Mouse (Mus musculus): ENCODE measurements around the gene Plekhm2. TPM values are rescaled to one million over a fixed set of nuclear protein-coding genes. Genes with fewer than 3 reads are reported as not detected.

Gene Plekhm2
- polyA plus RNA-seq, 1 experiment, result 15.1 TPM

DNA sequence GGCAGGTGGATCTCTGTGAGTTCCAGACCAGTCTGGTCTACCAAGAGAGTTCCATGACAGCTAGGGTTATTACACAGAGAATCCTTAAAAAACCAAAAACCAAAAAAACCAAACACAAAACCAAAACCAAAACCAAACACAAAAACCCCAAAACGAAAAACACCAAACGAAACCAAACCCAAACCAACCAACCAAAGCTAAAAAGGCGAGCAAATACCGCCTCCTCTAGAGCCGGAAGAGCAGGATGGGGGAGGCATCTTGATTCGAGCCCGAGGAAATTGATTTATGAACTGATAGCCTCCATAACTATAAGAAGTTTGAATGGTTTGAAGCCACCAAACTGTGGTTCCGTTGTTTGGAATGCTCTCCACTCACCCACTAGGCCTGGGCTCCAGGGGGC is 80.8 kb downstream of the Plekhm2 start:
- Histone ChIP-seq H3K9ac (ENCODE audit: low read depth, poor library complexity, severe bottlenecking) (no peak overlapping the region), H3K27me3 (ENCODE audit: control insufficient read depth, insufficient read depth, low read length, poor library complexity, severe bottlenecking) (no peaks in the 10 kb centered on the region), H3K4me1 (ENCODE audit: control insufficient read depth, insufficient read depth, low read length) (no peaks in the 10 kb centered on the region), H3K36me3 (ENCODE audit: control insufficient read depth, insufficient read depth, low read length, poor library complexity, severe bottlenecking) (peaks cover 63% of the 10 kb centered on the region), H3K4me3 (ENCODE audit: low read depth, low read length) (no peak overlapping the region), H3K9me3 (replicated peaks; ENCODE audit: control insufficient read depth, insufficient read depth, low read length, poor library complexity, severe bottlenecking) (no peaks in the 10 kb centered on the region), H3K27ac (ENCODE audit: insufficient read depth, low read length) (no peak overlapping the region)
- TF ChIP-seq EP300 (IDR thresholded peaks at IDR 0.05; ENCODE audit: insufficient read depth, low read depth, low read length), result no peak
- no peak for TF ChIP-seq CTCF (IDR thresholded peaks at IDR 0.05; ENCODE audit: low read depth, low read length)
- TF ChIP-seq POLR2A (IDR thresholded peaks at IDR 0.05; ENCODE audit: insufficient read depth, low read length), result no peak

DNA sequence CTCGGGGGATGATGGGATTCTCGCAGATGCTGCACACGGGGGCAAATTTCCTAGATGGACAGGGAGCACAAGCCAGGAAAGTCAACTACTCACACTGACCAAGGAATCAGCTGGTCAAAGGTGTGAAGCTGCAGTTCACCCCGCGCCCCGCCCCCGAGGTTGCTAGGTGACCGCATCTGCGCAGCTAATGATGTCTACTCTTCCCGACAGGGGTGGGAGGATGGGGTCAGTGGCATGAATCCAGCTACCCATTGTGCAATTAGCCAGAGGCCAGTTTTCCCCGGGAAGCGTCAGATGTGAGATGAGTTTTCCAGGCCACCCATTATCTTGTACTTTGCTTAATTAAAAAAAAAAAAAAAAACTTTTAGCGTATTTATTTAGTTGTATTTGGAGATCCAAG is 83.6 kb downstream of the Plekhm2 start:
- TF ChIP-seq CTCF (IDR thresholded peaks at IDR 0.05; ENCODE audit: low read depth, low read length), result no peak
- TF ChIP-seq POLR2A (IDR thresholded peaks at IDR 0.05; ENCODE audit: insufficient read depth, low read length), result no peak
- no peak for TF ChIP-seq EP300 (IDR thresholded peaks at IDR 0.05; ENCODE audit: insufficient read depth, low read depth, low read length)
- Histone ChIP-seq H3K36me3 (ENCODE audit: control insufficient read depth, insufficient read depth, low read length, poor library complexity, severe bottlenecking) (peaks cover 55% of the 10 kb centered on the region), H3K4me1 (ENCODE audit: control insufficient read depth, insufficient read depth, low read length) (no peaks in the 10 kb centered on the region), H3K9me3 (replicated peaks; ENCODE audit: control insufficient read depth, insufficient read depth, low read length, poor library complexity, severe bottlenecking) (no peaks in the 10 kb centered on the region), H3K27ac (ENCODE audit: insufficient read depth, low read length) (no peak overlapping the region), H3K9ac (ENCODE audit: low read depth, poor library complexity, severe bottlenecking) (no peak overlapping the region), H3K27me3 (ENCODE audit: control insufficient read depth, insufficient read depth, low read length, poor library complexity, severe bottlenecking) (no peaks in the 10 kb centered on the region), H3K4me3 (ENCODE audit: low read depth, low read length) (no peak overlapping the region)

DNA sequence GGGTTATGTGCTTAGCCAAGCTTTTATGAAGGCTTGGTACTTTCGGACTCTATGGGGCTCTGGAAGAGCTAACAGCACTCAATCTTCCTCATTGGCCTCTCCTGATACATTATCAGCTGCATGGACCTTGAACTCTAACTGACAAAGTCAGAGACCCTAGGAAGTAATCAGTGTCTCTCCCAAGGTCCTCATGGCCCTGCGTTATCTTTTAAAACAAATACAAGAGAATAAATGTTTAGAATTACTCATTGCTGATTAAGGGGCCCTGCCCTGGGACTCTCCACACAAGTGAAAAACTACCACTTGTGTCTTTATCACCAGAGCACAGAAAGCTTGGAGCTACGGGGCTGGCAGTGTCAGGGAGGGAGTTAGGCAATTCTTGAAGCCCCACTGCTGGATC is 85.9 kb downstream of the Plekhm2 start:
- H3K9ac ChIP-seq (ENCODE audit: low read depth, poor library complexity, severe bottlenecking), result no peak overlapping the region
- no peaks in the 10 kb centered on the region for H3K27me3 ChIP-seq (ENCODE audit: control insufficient read depth, insufficient read depth, low read length, poor library complexity, severe bottlenecking)
- H3K36me3 ChIP-seq (ENCODE audit: control insufficient read depth, insufficient read depth, low read length, poor library complexity, severe bottlenecking), result peaks cover 47% of the 10 kb centered on the region
- TF ChIP-seq CTCF (IDR thresholded peaks at IDR 0.05; ENCODE audit: low read depth, low read length) (no peak), EP300 (IDR thresholded peaks at IDR 0.05; ENCODE audit: insufficient read depth, low read depth, low read length) (no peak), POLR2A (IDR thresholded peaks at IDR 0.05; ENCODE audit: insufficient read depth, low read length) (no peak)
- no peak overlapping the region for H3K27ac ChIP-seq (ENCODE audit: insufficient read depth, low read length)
- H3K9me3 ChIP-seq (replicated peaks; ENCODE audit: control insufficient read depth, insufficient read depth, low read length, poor library complexity, severe bottlenecking), result no peaks in the 10 kb centered on the region
- no peak overlapping the region for H3K4me3 ChIP-seq (ENCODE audit: low read depth, low read length)
- peaks cover under 1% of the 10 kb centered on the region for H3K4me1 ChIP-seq (ENCODE audit: control insufficient read depth, insufficient read depth, low read length)

DNA sequence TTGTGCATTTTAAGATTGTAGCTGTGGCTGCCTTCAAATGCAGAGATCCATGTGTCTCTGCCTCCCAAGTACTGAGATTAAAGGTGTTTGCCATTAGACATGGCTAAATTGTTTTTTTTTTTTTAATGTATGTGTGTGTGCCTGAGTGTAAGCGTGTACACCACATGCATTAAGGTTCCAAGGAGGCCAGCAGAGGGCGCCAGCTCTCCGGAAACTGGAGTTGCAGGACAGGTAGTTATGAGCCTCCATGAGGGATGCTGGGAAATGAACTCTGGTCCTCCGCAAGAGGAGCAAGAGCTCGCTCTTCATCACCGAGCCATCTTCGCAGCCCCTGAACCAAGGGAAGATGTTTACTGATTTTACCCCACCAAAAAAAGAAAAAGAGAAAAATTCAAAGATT is 87.8 kb downstream of the Plekhm2 start:
- Histone ChIP-seq H3K9ac (ENCODE audit: low read depth, poor library complexity, severe bottlenecking) (no peak overlapping the region), H3K27ac (ENCODE audit: insufficient read depth, low read length) (no peak overlapping the region), H3K9me3 (replicated peaks; ENCODE audit: control insufficient read depth, insufficient read depth, low read length, poor library complexity, severe bottlenecking) (no peaks in the 10 kb centered on the region), H3K36me3 (ENCODE audit: control insufficient read depth, insufficient read depth, low read length, poor library complexity, severe bottlenecking) (peaks cover 29% of the 10 kb centered on the region), H3K4me3 (ENCODE audit: low read depth, low read length) (no peak overlapping the region), H3K27me3 (ENCODE audit: control insufficient read depth, insufficient read depth, low read length, poor library complexity, severe bottlenecking) (no peaks in the 10 kb centered on the region), H3K4me1 (ENCODE audit: control insufficient read depth, insufficient read depth, low read length) (peaks cover 10% of the 10 kb centered on the region)
- TF ChIP-seq POLR2A (IDR thresholded peaks at IDR 0.05; ENCODE audit: insufficient read depth, low read length) (no peak), EP300 (IDR thresholded peaks at IDR 0.05; ENCODE audit: insufficient read depth, low read depth, low read length) (no peak), CTCF (IDR thresholded peaks at IDR 0.05; ENCODE audit: low read depth, low read length) (peak; percentile 65)

DNA sequence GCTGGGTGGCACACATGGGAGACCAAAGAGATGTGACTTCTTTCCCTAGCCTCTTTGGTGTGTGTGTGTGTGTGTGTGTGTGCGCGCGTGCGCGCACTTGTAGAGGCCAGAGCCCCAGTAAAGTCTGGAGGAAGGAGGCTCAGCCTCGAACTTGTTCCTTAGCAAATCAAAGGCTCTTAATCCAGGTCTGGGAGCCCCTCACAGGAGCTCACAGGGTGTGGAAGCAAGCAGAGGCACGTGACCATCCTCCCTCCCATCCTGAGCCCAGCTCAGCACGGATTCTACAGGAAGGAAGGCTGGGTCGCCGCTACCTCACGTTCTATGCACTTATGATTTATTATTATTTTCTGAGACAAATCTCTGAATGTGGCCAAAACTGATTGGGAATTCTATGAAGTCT is 88.3 kb downstream of the Plekhm2 start:
- Histone ChIP-seq H3K9me3 (replicated peaks; ENCODE audit: control insufficient read depth, insufficient read depth, low read length, poor library complexity, severe bottlenecking) (no peaks in the 10 kb centered on the region), H3K4me1 (ENCODE audit: control insufficient read depth, insufficient read depth, low read length) (peaks cover 10% of the 10 kb centered on the region), H3K36me3 (ENCODE audit: control insufficient read depth, insufficient read depth, low read length, poor library complexity, severe bottlenecking) (peaks cover 25% of the 10 kb centered on the region), H3K27me3 (ENCODE audit: control insufficient read depth, insufficient read depth, low read length, poor library complexity, severe bottlenecking) (no peaks in the 10 kb centered on the region), H3K9ac (ENCODE audit: low read depth, poor library complexity, severe bottlenecking) (no peak overlapping the region), H3K4me3 (ENCODE audit: low read depth, low read length) (no peak overlapping the region), H3K27ac (ENCODE audit: insufficient read depth, low read length) (no peak overlapping the region)
- TF ChIP-seq POLR2A (IDR thresholded peaks at IDR 0.05; ENCODE audit: insufficient read depth, low read length) (no peak), EP300 (IDR thresholded peaks at IDR 0.05; ENCODE audit: insufficient read depth, low read depth, low read length) (no peak), CTCF (IDR thresholded peaks at IDR 0.05; ENCODE audit: low read depth, low read length) (no peak)

Other genes starting within 250 kb of the Plekhm2 start
- gene Clcnkb, start 248.9 kb downstream of the Plekhm2 start, polyA plus RNA-seq (2011; ENCODE audit: insufficient read depth, insufficient read length, low read depth, missing spikeins), result 1.0 and 1.5 TPM in 2 replicates
- 0.40 TPM in 1 of 2 replicates, not detected in the other for gene Hspb7, start 244.1 kb downstream of the Plekhm2 start, polyA plus RNA-seq (2011; ENCODE audit: insufficient read depth, insufficient read length, low read depth, missing spikeins)
- not detected in 2 replicates for gene Srarp, start 228.8 kb downstream of the Plekhm2 start, polyA plus RNA-seq (2011; ENCODE audit: insufficient read depth, insufficient read length, low read depth, missing spikeins)
- 16.4 and 17.1 TPM in 2 replicates for gene Zbtb17, start 220.2 kb downstream of the Plekhm2 start, polyA plus RNA-seq (2011; ENCODE audit: insufficient read depth, insufficient read length, low read depth, missing spikeins)
- 39.6 and 46.9 TPM in 2 replicates for gene Spen, start 126.3 kb downstream of the Plekhm2 start, polyA plus RNA-seq (2011; ENCODE audit: insufficient read depth, insufficient read length, low read depth, missing spikeins)
- 73.8 and 76.6 TPM in 2 replicates for gene Fblim1, start 58.8 kb downstream of the Plekhm2 start, polyA plus RNA-seq (2011; ENCODE audit: insufficient read depth, insufficient read length, low read depth, missing spikeins)
- 3.4 and 4.5 TPM in 2 replicates for gene Tmem82, start 46.3 kb downstream of the Plekhm2 start, polyA plus RNA-seq (2011; ENCODE audit: insufficient read depth, insufficient read length, low read depth, missing spikeins)
- gene Slc25a34, start 41.1 kb downstream of the Plekhm2 start, polyA plus RNA-seq (2011; ENCODE audit: insufficient read depth, insufficient read length, low read depth, missing spikeins), result 0.82 and 1.8 TPM in 2 replicates
- gene Rsc1a1, start 20.7 kb upstream of the Plekhm2 start, polyA plus RNA-seq (2011; ENCODE audit: insufficient read depth, insufficient read length, low read depth, missing spikeins), result 4.1 TPM in 1 of 2 replicates, not detected in the other
- 46.0 and 50.3 TPM in 2 replicates for gene Ddi2, start 58.5 kb upstream of the Plekhm2 start, polyA plus RNA-seq (2011; ENCODE audit: insufficient read depth, insufficient read length, low read depth, missing spikeins)
- not detected in 2 replicates for gene Agmat, start 81.8 kb upstream of the Plekhm2 start, polyA plus RNA-seq (2011; ENCODE audit: insufficient read depth, insufficient read length, low read depth, missing spikeins)
- 9.1 and 10.5 TPM in 2 replicates for gene Dnajc16, start 126.0 kb upstream of the Plekhm2 start, polyA plus RNA-seq (2011; ENCODE audit: insufficient read depth, insufficient read length, low read depth, missing spikeins)
- 17.6 and 20.7 TPM in 2 replicates for gene Casp9, start 128.7 kb upstream of the Plekhm2 start, polyA plus RNA-seq (2011; ENCODE audit: insufficient read depth, insufficient read length, low read depth, missing spikeins)
- gene Cela2a, start 161.3 kb upstream of the Plekhm2 start, polyA plus RNA-seq (2011; ENCODE audit: insufficient read depth, insufficient read length, low read depth, missing spikeins), result not detected in 2 replicates
- gene Ctrc, start 181.5 kb upstream of the Plekhm2 start, polyA plus RNA-seq (2011; ENCODE audit: insufficient read depth, insufficient read length, low read depth, missing spikeins), result not detected in 2 replicates
- 14.5 and 16.3 TPM in 2 replicates for gene Efhd2, start 210.0 kb upstream of the Plekhm2 start, polyA plus RNA-seq (2011; ENCODE audit: insufficient read depth, insufficient read length, low read depth, missing spikeins)

All from ES-Bruce4 (cell line).